Mouse (Mus musculus): Measurements from ENCODE around the gene Flt3.

GRCm38 (mm10) chr5:147440996-147441507 is 40.8 kb upstream of the Flt3 start:
- TF ChIP-seq POLR2A (IDR thresholded peaks at IDR 0.05; ENCODE audit: low read depth, low read length) (no peak), CTCF (conservative IDR thresholded peaks at IDR 0.05; ENCODE audit: insufficient read depth, insufficient read length, low read depth, low read length) (no peak)

All from kidney, adult 2 months (tissue).